Mouse (Mus musculus) gastrocnemius, adult 2 months (tissue): ENCODE measurements around the gene Gm8068. TPM values are rescaled to one million over a fixed set of nuclear protein-coding genes. Genes with fewer than 3 reads are reported as not detected.
"Not testable (repeated sequence)": the region's sequence is repeated elsewhere in the genome, so short reads cannot be mapped to it uniquely, and the experiment has no call there.

ENCODE experiments used
- DNase-seq: peaks from one replicate; pipeline ENCODE4 v3.0.0; 2022
- H3K27ac ChIP-seq: fragments of 200-600 bp; 2 replicates; pipeline ENCODE4 v1.8.1; 2022; ENCODE audit warnings: mild to moderate bottlenecking
- H3K4me3 ChIP-seq: fragments of 200-600 bp; 2 replicates; pipeline ENCODE4 v1.8.1; 2022; ENCODE audit warnings: mild to moderate bottlenecking, moderate library complexity
- intact Hi-C: fragments of 180-260 bp; cut with DNase I; formaldehyde crosslinking; loops from one replicate; pipeline ENCODE4 v1.15.1; 2025
- long read RNA-seq, 2 experiments: library from polyadenylated mRNA; stranded (forward); transcript quantifications; one replicate each; pipeline ENCODE4 v2.0.0; 2021
- total RNA-seq, 2 experiments: library from RNA; stranded (reverse); gene quantifications; 2 replicates each; pipeline ENCODE4 v1.2.3; 2021

The Gm8068 gene
- not detected for total RNA-seq
- long read RNA-seq, experiment 1, result 0 reads
- long read RNA-seq, experiment 2, result 0 reads

- H3K4me3 ChIP-seq, DNase-seq, H3K27ac ChIP-seq, intact Hi-C loops: not testable (repeated sequence)
These were observed at the start of gene Gm8068 for GRCm38 (mm10) chr14:41701785-41702184. Gene Gm8068, minus strand, starts transcription at chr14:41701885.

GRCm38 (mm10) chr14:41750514-41750913 lies 48.8 kb upstream of the Gm8068 start, which contains the start of gene Gm7929:
Gene Gm7929, minus strand, starts transcription at chr14:41750614.
- intact Hi-C loops, H3K27ac ChIP-seq, H3K4me3 ChIP-seq, DNase-seq: not testable (repeated sequence)

- H3K27ac ChIP-seq, H3K4me3 ChIP-seq, intact Hi-C loops, DNase-seq: not testable (repeated sequence)
These were observed 21.8 kb upstream of the Gm8068 start for GRCm38 (mm10) chr14:41723437-41723836.

GRCm38 (mm10) chr14:41717180-41717579 lies 15.5 kb upstream of the Gm8068 start:
- H3K27ac ChIP-seq, H3K4me3 ChIP-seq, intact Hi-C loops, DNase-seq: not testable (repeated sequence)

GRCm38 (mm10) chr14:41648176-41648575 lies 53.5 kb downstream of the Gm8068 start:
- DNase-seq, H3K4me3 ChIP-seq, H3K27ac ChIP-seq, intact Hi-C loops: not testable (repeated sequence)

Other genes with a start within 250 kb of the Gm8068 start
- gene Gm7954, start 248.4 kb downstream of the Gm8068 start, total RNA-seq, result not detected
- gene Gm3486, start 212.4 kb downstream of the Gm8068 start, total RNA-seq, result not detected
- not detected for gene Gm7970, start 146.3 kb downstream of the Gm8068 start, total RNA-seq
- gene 1700049E17Rik2, start 128.7 kb downstream of the Gm8068 start, total RNA-seq, result not detected
- not detected for gene Gm3072, start 77.3 kb downstream of the Gm8068 start, total RNA-seq
- not detected for gene Gm3676, start 55.4 kb downstream of the Gm8068 start, total RNA-seq
- gene Gm7929, start 48.7 kb upstream of the Gm8068 start, total RNA-seq, result not detected
- not detected for gene Gm47189, start 70.6 kb upstream of the Gm8068 start, total RNA-seq
- gene Gm7980, start 205.4 kb upstream of the Gm8068 start, total RNA-seq, result not detected
- not detected for gene 1700049E17Rik1, start 223.1 kb upstream of the Gm8068 start, total RNA-seq
- not detected for gene 1700024B05Rik, start 242.1 kb upstream of the Gm8068 start, total RNA-seq